Mouse (Mus musculus) myocyte (in vitro differentiated cells): ENCODE results near the gene Bmp8b.

Source experiments
- CEBPB ChIP-seq: IDR thresholded peaks from 2 replicates; pipeline ENCODE4 v1.6.1; 2011; ENCODE audit warnings: mild to moderate bottlenecking, moderate library complexity; ENCODE audit not compliant: poor library complexity, insufficient read depth, severe bottlenecking
- E2F4 ChIP-seq: IDR thresholded peaks from one replicate; pipeline ENCODE4 v1.6.1; 2011; ENCODE audit warnings: mild to moderate bottlenecking, control low read depth, moderate library complexity; ENCODE audit not compliant: insufficient read depth
- MAX ChIP-seq: IDR thresholded peaks from one replicate; pipeline ENCODE4 v1.6.1; 2011; ENCODE audit warnings: low read depth, mild to moderate bottlenecking, control low read depth
- MYOD1 ChIP-seq, 3 experiments: IDR thresholded peaks; one replicate each; pipeline ENCODE4 v1.6.1; 2011; ENCODE audit warnings: control low read depth in 2 of 3, low read depth in 2 of 3, mild to moderate bottlenecking in 2 of 3, moderate library complexity in 1 of 3; ENCODE audit not compliant: insufficient read length in 2 of 3, control insufficient read depth in 1 of 3
- MYOG ChIP-seq, 3 experiments: IDR thresholded peaks; one replicate each; pipeline ENCODE4 v1.6.1; 2011; ENCODE audit warnings: control low read depth in 2 of 3, low read depth in 2 of 3, mild to moderate bottlenecking in 2 of 3; ENCODE audit not compliant: insufficient read length in 2 of 3, control insufficient read depth in 1 of 3, insufficient read depth in 1 of 3
- POLR2A ChIP-seq: IDR thresholded peaks from one replicate; pipeline ENCODE4 v1.6.1; 2011; ENCODE audit warnings: low read depth, mild to moderate bottlenecking, control low read depth, moderate library complexity; ENCODE audit not compliant: insufficient read length
- POLR2AphosphoS2 ChIP-seq: IDR thresholded peaks from one replicate; pipeline ENCODE4 v1.6.1; 2011; ENCODE audit warnings: low read depth, control low read depth; ENCODE audit not compliant: insufficient read length
- REST ChIP-seq: IDR thresholded peaks from one replicate; pipeline ENCODE4 v1.6.1; 2011; ENCODE audit warnings: mild to moderate bottlenecking, control low read depth, moderate library complexity; ENCODE audit not compliant: insufficient read depth, insufficient read length
- SRF ChIP-seq: IDR thresholded peaks from one replicate; pipeline ENCODE4 v1.6.1; 2011; ENCODE audit warnings: low read depth; ENCODE audit not compliant: control insufficient read depth, insufficient read length
- TCF12 ChIP-seq: IDR thresholded peaks from one replicate; pipeline ENCODE4 v1.6.1; 2011; ENCODE audit warnings: mild to moderate bottlenecking, control low read depth; ENCODE audit not compliant: poor library complexity, insufficient read depth, severe bottlenecking
- TCF3 ChIP-seq: IDR thresholded peaks from one replicate; pipeline ENCODE4 v1.6.1; 2011; ENCODE audit warnings: low read depth, control low read depth; ENCODE audit not compliant: insufficient read length
- USF1 ChIP-seq: IDR thresholded peaks from one replicate; pipeline ENCODE4 v1.6.1; 2011; ENCODE audit warnings: low read depth, mild to moderate bottlenecking, control low read depth, moderate library complexity

DNA sequence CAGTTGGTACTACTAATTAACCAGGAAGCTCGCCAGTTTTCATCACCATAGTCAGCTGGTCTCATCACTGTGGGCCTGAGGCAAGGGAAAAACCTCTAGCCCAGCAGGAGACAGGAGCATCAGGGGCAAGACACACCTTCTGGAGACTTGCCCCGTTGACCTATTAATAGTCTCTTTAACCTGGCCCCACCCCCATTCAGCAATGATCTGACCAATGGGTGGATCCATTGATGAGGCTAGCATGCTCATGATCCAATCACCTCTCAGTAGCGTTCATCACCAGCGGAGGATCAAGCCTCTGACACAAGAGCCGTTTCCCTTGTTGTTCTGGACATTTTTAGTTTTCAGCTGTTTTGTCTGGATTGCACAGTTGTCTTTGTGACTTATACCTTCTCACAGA is 12.3 kb upstream of the Bmp8b start:
- TF ChIP-seq POLR2A, result no peak
- no peak for TF ChIP-seq POLR2AphosphoS2
- no peak for TF ChIP-seq TCF3
- no peak for TF ChIP-seq USF1
- TF ChIP-seq MYOD1 (IDR thresholded peaks at IDR 0.05; ENCODE audit: control insufficient read depth in 1 of 3, insufficient read length in 2 of 3, low read depth in 2 of 3), result no peak
- TF ChIP-seq MAX, result no peak
- TF ChIP-seq E2F4, result no peak
- no peak for TF ChIP-seq CEBPB
- no peak for TF ChIP-seq TCF12
- TF ChIP-seq MYOG (IDR thresholded peaks at IDR 0.05; ENCODE audit: control insufficient read depth in 1 of 3, insufficient read depth in 1 of 3, insufficient read length in 2 of 3, low read depth in 2 of 3), result no peak
- TF ChIP-seq SRF, result no peak
- no peak for TF ChIP-seq REST
